Mouse (Mus musculus) embryonic facial prominence, embryonic 13.5 days (tissue): ENCODE results near the gene Ppp1r7. TPM values are rescaled to one million over a fixed set of nuclear protein-coding genes. Genes with fewer than 3 reads are reported as not detected.

Experiments used
- ATAC-seq: fragments of 200-750 bp; cut with Nextera tagmentation; 2 replicates; pipeline ENCODE4 v1.8.0; 2017; ENCODE audit warnings: low read depth; ENCODE audit not compliant: insufficient number of reproducible peaks, insufficient read depth, low FRiP score, low TSS enrichment
- H3K27ac ChIP-seq: fragments of 300-500 bp; sonication (generic); 2 replicates; pipeline ENCODE4 v1.5.1; 2015; ENCODE audit warnings: moderate library complexity, mild to moderate bottlenecking, inconsistent platforms
- H3K27me3 ChIP-seq: fragments of 300-500 bp; sonication (generic); 2 replicates; pipeline ENCODE4 v1.6.1; 2015; ENCODE audit warnings: mild to moderate bottlenecking, inconsistent platforms
- H3K36me3 ChIP-seq: fragments of 300-500 bp; sonication (generic); 2 replicates; pipeline ENCODE4 v1.6.1; 2015; ENCODE audit warnings: mild to moderate bottlenecking, inconsistent platforms
- H3K4me1 ChIP-seq: fragments of 300-500 bp; sonication (generic); 2 replicates; pipeline ENCODE4 v1.6.1; 2015; ENCODE audit warnings: inconsistent platforms
- H3K4me2 ChIP-seq: fragments of 300-500 bp; sonication (generic); 2 replicates; pipeline ENCODE4 v1.6.1; 2015; ENCODE audit warnings: moderate library complexity, mild to moderate bottlenecking, inconsistent platforms
- H3K4me3 ChIP-seq: fragments of 300-500 bp; sonication (generic); 2 replicates; pipeline ENCODE4 v1.5.1; 2015; ENCODE audit warnings: mild to moderate bottlenecking, inconsistent platforms
- H3K9ac ChIP-seq: fragments of 300-500 bp; sonication (generic); 2 replicates; pipeline ENCODE4 v1.6.1; 2015; ENCODE audit warnings: mild to moderate bottlenecking, inconsistent platforms
- H3K9me3 ChIP-seq: fragments of 300-500 bp; sonication (generic); 2 replicates; pipeline ENCODE4 v1.6.1; 2016; ENCODE audit warnings: inconsistent platforms
- WGBS: fragments of 180-500 bp; shearing (Covaris S2); methylation state at CpG from one replicate; pipeline ENCODE4 v1.1.7; 2015; ENCODE audit warnings: mixed read lengths; 5-methylcytosine and 5-hydroxymethylcytosine counted together
- polyA plus RNA-seq: library from polyadenylated mRNA; unstranded; fragments of >200 nt; fragmentation: Nextera tagmentation; extraction: Ambion mirVana; gene quantifications from 2 replicates; pipeline ENCODE4 v1.2.1, GENCODE M21; 2015

Gene Ppp1r7
- polyA plus RNA-seq, 1 experiment from 2014 or later, result 57.9 TPM

DNA sequence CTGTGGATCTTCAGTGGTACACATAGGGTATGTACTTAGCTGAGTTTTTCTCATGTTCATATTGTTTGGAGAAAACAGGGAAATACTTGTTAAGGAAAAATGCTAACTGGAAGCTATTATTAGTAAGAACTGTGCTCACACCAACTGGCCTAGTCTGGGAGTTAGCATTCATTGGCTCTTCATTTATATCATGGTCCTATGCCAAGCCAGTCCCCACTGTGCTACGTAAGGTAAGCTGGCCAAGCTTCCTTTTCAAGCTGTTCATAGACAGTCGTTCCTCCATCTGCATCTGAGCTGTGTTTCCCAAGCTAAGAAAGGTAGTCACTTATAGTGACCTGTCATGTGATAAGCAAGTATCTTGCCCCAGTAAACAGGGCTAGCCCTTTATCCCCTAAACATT, 10.1 kb downstream of the Ppp1r7 start:
- WGBS, result 86% methylated on average over 2 of the region's 2 CpGs
- Histone ChIP-seq H3K27me3 (no peaks in the 10 kb centered on the region), H3K9ac (no peak overlapping the region), H3K27ac (no peak overlapping the region), H3K4me3 (no peak overlapping the region), H3K4me2 (no peak overlapping the region), H3K36me3 (peaks cover 90% of the 10 kb centered on the region), H3K4me1 (no peaks in the 10 kb centered on the region), H3K9me3 (no peaks in the 10 kb centered on the region)
- ATAC-seq, result no peak

DNA sequence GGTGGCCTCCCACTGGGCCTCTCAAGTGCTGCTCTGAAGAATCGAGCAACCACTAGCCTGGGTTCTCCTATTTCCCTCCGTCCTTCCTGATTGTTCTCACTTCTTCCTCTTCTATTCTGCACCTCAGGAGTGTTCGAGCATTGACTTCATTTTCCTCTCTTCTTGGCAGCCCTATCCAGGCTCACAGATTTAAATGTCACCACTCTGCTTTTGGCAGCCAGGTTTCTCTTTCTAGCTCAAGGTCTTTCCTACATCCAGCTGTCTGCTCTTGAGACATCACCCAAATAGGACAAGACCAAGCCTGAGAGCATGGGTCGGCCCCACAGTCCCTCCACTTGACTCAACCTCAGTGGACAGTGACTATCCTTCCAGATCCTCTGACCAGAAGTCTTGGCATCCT, 20.0 kb downstream of the Ppp1r7 start:
- H3K27ac ChIP-seq, result no peak overlapping the region
- ATAC-seq, result no peak
- 92% methylated on average over 4 of the region's 4 CpGs for WGBS

DNA sequence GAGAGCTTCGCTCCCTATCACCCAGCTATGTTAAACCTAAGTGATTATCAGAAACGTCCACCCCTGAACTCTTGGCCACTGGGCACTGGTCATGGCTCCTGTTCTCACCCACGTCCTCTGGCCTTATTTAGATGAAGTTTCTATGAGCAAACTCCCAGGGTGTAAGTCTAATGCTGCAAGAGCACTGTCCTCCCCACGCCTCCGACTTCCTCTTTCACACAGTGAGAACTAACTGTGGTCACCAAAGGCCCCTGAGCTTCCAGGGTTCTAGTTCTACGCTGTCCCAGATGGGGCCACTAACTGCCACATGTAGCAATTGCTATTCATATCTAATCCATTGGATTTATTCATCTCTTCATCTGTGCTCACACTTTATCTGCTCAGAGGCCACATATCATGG, 23.0 kb downstream of the Ppp1r7 start:
- H3K27ac ChIP-seq, result no peak overlapping the region
- no peak overlapping the region for H3K4me3 ChIP-seq
- peaks cover 68% of the 10 kb centered on the region for H3K36me3 ChIP-seq
- no peaks in the 10 kb centered on the region for H3K9me3 ChIP-seq
- H3K4me1 ChIP-seq, result no peaks in the 10 kb centered on the region
- H3K27me3 ChIP-seq, result no peaks in the 10 kb centered on the region
- no peak for ATAC-seq
- H3K4me2 ChIP-seq, result no peak overlapping the region
- H3K9ac ChIP-seq, result no peak overlapping the region
- 94% methylated on average over 6 of the region's 6 CpGs for WGBS

More for the DNA sequence above, 20.0 kb downstream of the Ppp1r7 start:
- Histone ChIP-seq H3K4me2 (no peak overlapping the region), H3K9me3 (no peaks in the 10 kb centered on the region), H3K4me1 (no peaks in the 10 kb centered on the region), H3K27me3 (no peaks in the 10 kb centered on the region), H3K4me3 (no peak overlapping the region), H3K9ac (no peak overlapping the region), H3K36me3 (peaks cover 89% of the 10 kb centered on the region)

DNA sequence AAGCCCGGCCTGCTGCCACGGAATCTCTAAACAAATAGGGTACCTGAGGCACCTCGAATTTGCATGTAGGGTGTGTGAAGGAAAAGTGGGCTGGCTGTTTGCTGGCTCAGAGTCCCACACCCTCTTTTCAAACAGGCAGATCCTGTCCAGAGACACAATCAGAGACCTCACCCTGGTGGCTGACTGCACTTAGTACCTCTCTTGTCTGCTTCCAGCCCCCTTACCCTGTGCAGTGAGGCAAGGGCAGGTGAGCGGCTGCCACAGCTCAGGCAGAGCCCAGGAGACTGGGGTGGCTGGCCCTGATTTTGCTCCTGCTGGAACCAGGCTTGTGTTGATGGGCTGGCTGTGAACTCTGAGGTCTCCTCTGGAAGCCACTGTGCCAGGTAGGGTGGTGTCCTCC, 31.0 kb downstream of the Ppp1r7 start, which contains the start of gene Ano7:
TSS of gene Ano7 (plus strand) at position 266 of the 400 bp plus-strand sequence.
- Histone ChIP-seq H3K9ac (no peak within 1 kb of the TSS), H3K36me3 (no peaks in the 10 kb centered on the region)

DNA sequence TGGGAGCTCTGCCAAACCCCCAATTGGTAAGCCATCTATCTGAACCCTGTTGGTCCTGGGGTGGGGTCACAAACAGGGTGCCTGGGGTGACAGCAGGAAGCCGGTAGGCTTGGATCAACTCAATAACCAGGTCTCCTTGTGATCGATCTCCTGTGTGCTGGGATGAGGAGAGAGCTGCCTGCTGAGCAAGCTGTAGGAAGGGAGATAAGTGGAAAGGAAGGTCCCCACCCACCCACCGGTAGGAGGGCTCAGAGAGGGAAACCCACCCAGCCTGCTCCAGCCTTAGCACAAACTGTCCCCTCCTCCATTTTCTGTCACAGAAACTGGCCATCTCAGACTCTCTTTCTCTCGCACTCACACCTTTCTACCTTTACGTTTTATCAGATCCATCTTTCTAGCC, 34.7 kb downstream of the Ppp1r7 start:
- WGBS, result 68% methylated on average over 5 of the region's 5 CpGs
- H3K27ac ChIP-seq, result no peak overlapping the region
- H3K9ac ChIP-seq, result no peak overlapping the region
- H3K4me1 ChIP-seq, result no peaks in the 10 kb centered on the region
- ATAC-seq, result no peak
- no peaks in the 10 kb centered on the region for H3K27me3 ChIP-seq
- H3K36me3 ChIP-seq, result no peaks in the 10 kb centered on the region
- no peak overlapping the region for H3K4me3 ChIP-seq
- no peaks in the 10 kb centered on the region for H3K9me3 ChIP-seq
- H3K4me2 ChIP-seq, result no peak overlapping the region

More for the DNA sequence above, 31.0 kb downstream of the Ppp1r7 start, which contains the start of gene Ano7:
- Histone ChIP-seq H3K27me3 (no peaks in the 10 kb centered on the region), H3K4me2 (no peak within 1 kb of the TSS), H3K4me1 (no peaks in the 10 kb centered on the region), H3K27ac (no peak within 1 kb of the TSS), H3K4me3 (no peak within 1 kb of the TSS), H3K9me3 (no peaks in the 10 kb centered on the region)
- 86% methylated on average over 4 of the region's 4 CpGs for WGBS
- no peak for ATAC-seq

DNA sequence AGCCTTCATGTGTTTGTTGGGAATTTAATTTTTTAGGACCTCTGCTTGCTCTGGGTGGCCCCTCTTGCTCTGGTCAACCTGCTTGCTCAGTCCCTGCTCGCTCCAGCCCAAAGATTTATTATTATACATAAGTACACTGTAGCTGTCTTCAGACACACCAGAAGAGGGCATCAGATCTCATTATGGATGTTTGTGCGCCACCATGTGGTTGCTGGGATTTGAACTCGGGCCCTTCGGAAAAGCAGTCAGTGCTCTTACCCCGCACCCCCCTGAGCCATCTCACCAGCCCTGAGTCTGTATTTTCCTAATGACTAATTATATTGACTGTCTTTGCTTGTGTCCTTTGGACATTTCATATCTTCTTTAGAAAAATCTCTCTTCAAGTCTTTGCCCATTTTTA, 36.5 kb downstream of the Ppp1r7 start:
- no peak overlapping the region for H3K4me2 ChIP-seq
- H3K36me3 ChIP-seq, result no peaks in the 10 kb centered on the region
- H3K9me3 ChIP-seq, result no peaks in the 10 kb centered on the region
- H3K27me3 ChIP-seq, result no peaks in the 10 kb centered on the region
- no peak overlapping the region for H3K27ac ChIP-seq
- H3K4me3 ChIP-seq, result no peak overlapping the region
- no peak overlapping the region for H3K9ac ChIP-seq
- 71% methylated on average over 5 of the region's 5 CpGs for WGBS
- no peak for ATAC-seq
- no peaks in the 10 kb centered on the region for H3K4me1 ChIP-seq

DNA sequence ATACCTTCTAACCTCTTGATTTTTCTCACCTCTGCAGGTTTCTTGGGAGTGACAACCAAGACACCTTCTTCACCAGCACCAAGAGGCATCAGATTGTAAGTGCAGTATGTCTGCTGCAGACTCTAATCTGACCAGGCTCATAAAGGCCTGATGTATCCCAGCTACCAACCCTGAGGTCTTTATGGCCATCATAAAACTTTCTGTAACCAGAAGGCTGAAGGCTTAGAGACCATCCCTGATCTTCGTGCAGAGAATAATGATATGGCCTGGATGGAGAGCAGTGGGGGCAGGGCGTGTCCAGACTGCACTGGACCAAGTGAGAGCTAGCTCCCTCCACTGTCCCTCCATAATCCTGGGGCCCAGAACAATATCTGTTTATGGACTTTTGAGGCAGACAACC, 44.5 kb downstream of the Ppp1r7 start:
- no peaks in the 10 kb centered on the region for H3K27me3 ChIP-seq
- H3K36me3 ChIP-seq, result no peaks in the 10 kb centered on the region
- H3K4me3 ChIP-seq, result no peak overlapping the region
- no peak for ATAC-seq
- no peaks in the 10 kb centered on the region for H3K9me3 ChIP-seq
- no peak overlapping the region for H3K4me2 ChIP-seq
- no peaks in the 10 kb centered on the region for H3K4me1 ChIP-seq
- H3K9ac ChIP-seq, result no peak overlapping the region
- no peak overlapping the region for H3K27ac ChIP-seq
- WGBS, result 80% methylated on average over 2 of the region's 2 CpGs

DNA sequence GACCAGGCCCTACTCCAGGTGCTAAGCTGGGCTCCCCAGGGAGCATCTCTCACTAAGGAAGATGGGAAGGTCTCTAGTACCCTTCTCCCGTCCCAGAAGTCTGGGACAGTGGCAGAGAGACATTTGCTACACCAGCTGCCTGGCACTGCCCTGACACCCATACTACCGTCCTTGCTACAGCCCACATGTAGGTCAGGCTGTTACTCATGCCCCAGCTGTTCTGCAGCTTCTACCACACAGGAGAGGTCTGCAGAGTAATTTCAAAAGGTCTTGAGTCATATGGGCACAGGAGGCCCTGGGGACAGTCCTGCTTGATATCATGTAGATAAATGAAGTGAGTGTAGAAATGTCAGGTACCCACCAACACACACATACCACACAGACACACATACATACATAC, 46.3 kb downstream of the Ppp1r7 start:
- no peak for ATAC-seq
- Histone ChIP-seq H3K4me2 (no peak overlapping the region), H3K4me1 (no peaks in the 10 kb centered on the region), H3K36me3 (no peaks in the 10 kb centered on the region), H3K4me3 (no peak overlapping the region), H3K27me3 (no peaks in the 10 kb centered on the region), H3K9ac (no peak overlapping the region), H3K9me3 (no peaks in the 10 kb centered on the region), H3K27ac (no peak overlapping the region)
- WGBS, result 81% methylated on average over 2 of the region's 2 CpGs

DNA sequence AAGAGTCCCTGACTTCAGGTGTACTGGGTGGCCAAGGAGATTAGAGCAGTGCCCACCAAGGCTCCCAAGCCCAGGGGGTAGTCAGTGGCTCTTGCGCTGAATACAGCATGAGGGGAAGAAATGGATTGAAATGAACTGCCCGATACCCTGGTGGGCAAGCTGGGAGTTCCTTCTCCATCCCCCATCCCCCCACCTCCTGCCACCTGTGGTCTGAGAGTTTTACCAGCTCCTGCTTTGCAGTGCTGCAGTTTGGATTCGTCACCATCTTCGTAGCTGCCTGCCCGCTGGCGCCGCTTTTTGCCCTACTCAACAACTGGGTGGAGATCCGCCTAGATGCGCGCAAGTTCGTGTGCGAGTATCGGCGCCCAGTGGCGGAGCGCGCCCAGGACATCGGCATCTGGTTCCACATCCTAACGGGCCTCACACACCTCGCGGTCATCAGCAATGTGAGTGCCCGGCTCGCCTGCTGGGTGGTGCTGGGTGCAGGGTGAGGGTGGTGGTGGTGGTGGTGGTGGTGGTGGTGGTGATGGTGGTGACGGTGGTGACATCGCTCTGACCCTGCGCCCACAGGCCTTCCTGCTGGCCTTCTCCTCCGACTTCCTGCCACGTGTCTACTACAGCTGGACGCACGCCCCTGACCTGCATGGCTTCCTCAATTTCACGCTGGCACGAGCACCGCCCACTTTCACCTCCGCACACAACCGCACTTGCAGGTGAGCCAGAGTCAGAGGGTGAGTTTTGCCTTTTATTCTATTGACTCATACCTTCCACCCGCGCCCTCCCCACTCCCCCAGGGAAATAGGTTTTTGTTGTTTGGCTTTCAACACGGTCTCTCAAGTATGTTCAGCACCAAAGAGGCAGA, 58.8 kb downstream of the Ppp1r7 start:
- H3K27me3 ChIP-seq, result peaks cover 3% of the 10 kb centered on the region; the same call in 1 of the 2 replicates
- no peak for ATAC-seq
- H3K4me3 ChIP-seq, result peak overlapping the region; percentile 33
- peak overlapping the region; percentile 55 for H3K4me2 ChIP-seq
- peaks cover 8% of the 10 kb centered on the region; the same call in 1 of the 2 replicates for H3K4me1 ChIP-seq
- H3K9ac ChIP-seq, result peak overlapping the region; percentile 36; the same call in 1 of the 2 replicates
- 20% methylated on average over 38 of the region's 38 CpGs for WGBS
- H3K36me3 ChIP-seq, result peaks cover 14% of the 10 kb centered on the region
- no peak overlapping the region for H3K27ac ChIP-seq
- no peaks in the 10 kb centered on the region for H3K9me3 ChIP-seq

DNA sequence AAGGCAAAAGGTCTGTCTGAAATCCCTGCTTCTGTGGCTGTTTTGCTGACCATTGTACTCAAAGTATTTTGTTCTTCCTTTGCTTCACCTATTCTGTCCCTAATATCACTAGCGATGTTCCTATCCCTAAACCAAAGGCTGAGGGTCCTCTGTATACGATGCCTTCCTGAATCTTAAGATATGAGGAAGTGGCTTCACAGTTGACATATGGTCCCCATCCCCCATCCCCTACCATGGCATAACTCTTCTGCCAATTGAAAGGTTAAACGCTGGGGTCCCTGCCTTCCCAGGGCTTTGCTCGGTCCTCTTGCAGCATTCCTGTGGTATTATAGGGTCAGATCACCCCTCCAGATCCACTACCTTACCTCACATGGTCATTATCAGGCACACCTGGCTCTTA, 60.7 kb downstream of the Ppp1r7 start:
- H3K4me3 ChIP-seq, result no peak overlapping the region
- no peak overlapping the region for H3K27ac ChIP-seq
- H3K4me2 ChIP-seq, result no peak overlapping the region
- WGBS, result 82% methylated on average over 4 of the region's 4 CpGs
- no peak overlapping the region for H3K9ac ChIP-seq
- peaks cover 8% of the 10 kb centered on the region; the same call in 1 of the 2 replicates for H3K4me1 ChIP-seq
- no peak for ATAC-seq
- H3K36me3 ChIP-seq, result peaks cover 34% of the 10 kb centered on the region
- H3K9me3 ChIP-seq, result no peaks in the 10 kb centered on the region
- peaks cover 3% of the 10 kb centered on the region; the same call in 1 of the 2 replicates for H3K27me3 ChIP-seq
